Mouse (Mus musculus): Measurements from ENCODE around the gene Tmem8.

The Tmem8 gene

GRCm38 (mm10) chr17:26113181-26113948 lies at the start of gene Tmem8:
Gene Tmem8 (plus strand): TSS chr17:26113299.
- TF ChIP-seq GATA4 (IDR thresholded peaks at IDR 0.05; ENCODE audit: insufficient replicate concordance, low read length): no peak

- TF ChIP-seq GATA4 (IDR thresholded peaks at IDR 0.05; ENCODE audit: insufficient replicate concordance, low read length): no peak
Measured at GRCm38 (mm10) chr17:26064916-26065315, 48.2 kb upstream of the Tmem8 start.

- no peak for TF ChIP-seq GATA4 (IDR thresholded peaks at IDR 0.05; ENCODE audit: insufficient replicate concordance, low read length)
Measured at GRCm38 (mm10) chr17:26066488-26067020, 46.5 kb upstream of the Tmem8 start.

GRCm38 (mm10) chr17:26068024-26068830 lies 44.9 kb upstream of the Tmem8 start:
- no peak for TF ChIP-seq GATA4 (IDR thresholded peaks at IDR 0.05; ENCODE audit: insufficient replicate concordance, low read length)

GRCm38 (mm10) chr17:26068831-26069739 lies 44.0 kb upstream of the Tmem8 start, which contains the start of gene Rab11fip3:
Gene Rab11fip3 (minus strand): TSS chr17:26069555.
- no peak for TF ChIP-seq GATA4 (IDR thresholded peaks at IDR 0.05; ENCODE audit: insufficient replicate concordance, low read length)

GRCm38 (mm10) chr17:26070136-26070535 lies 43.0 kb upstream of the Tmem8 start:
- TF ChIP-seq GATA4 (IDR thresholded peaks at IDR 0.05; ENCODE audit: insufficient replicate concordance, low read length): no peak

GRCm38 (mm10) chr17:26075246-26075645 lies 37.9 kb upstream of the Tmem8 start:
- TF ChIP-seq GATA4 (IDR thresholded peaks at IDR 0.05; ENCODE audit: insufficient replicate concordance, low read length): no peak

GRCm38 (mm10) chr17:26078851-26079250 lies 34.2 kb upstream of the Tmem8 start:
- TF ChIP-seq GATA4 (IDR thresholded peaks at IDR 0.05; ENCODE audit: insufficient replicate concordance, low read length): no peak

- no peak for TF ChIP-seq GATA4 (IDR thresholded peaks at IDR 0.05; ENCODE audit: insufficient replicate concordance, low read length)
Measured at GRCm38 (mm10) chr17:26080867-26081266, 32.2 kb upstream of the Tmem8 start.

- TF ChIP-seq GATA4 (IDR thresholded peaks at IDR 0.05; ENCODE audit: insufficient replicate concordance, low read length): peak; percentile 68
Measured at GRCm38 (mm10) chr17:26087059-26087564, 26.0 kb upstream of the Tmem8 start.

GRCm38 (mm10) chr17:26089905-26090632 lies 23.0 kb upstream of the Tmem8 start, which contains the start of gene Decr2:
Gene Decr2 (minus strand): TSS chr17:26090337.
- no peak for TF ChIP-seq GATA4 (IDR thresholded peaks at IDR 0.05; ENCODE audit: insufficient replicate concordance, low read length)

GRCm38 (mm10) chr17:26094531-26095110 lies 18.5 kb upstream of the Tmem8 start:
- TF ChIP-seq GATA4 (IDR thresholded peaks at IDR 0.05; ENCODE audit: insufficient replicate concordance, low read length): no peak

- no peak for TF ChIP-seq GATA4 (IDR thresholded peaks at IDR 0.05; ENCODE audit: insufficient replicate concordance, low read length)
Measured at GRCm38 (mm10) chr17:26095121-26095740, 17.9 kb upstream of the Tmem8 start, which contains the start of gene Nme4. Gene Nme4 (minus strand): TSS chr17:26095602.
